Mouse (Mus musculus): ENCODE results near the gene Prpf40b. TPM values are rescaled to one million over a fixed set of nuclear protein-coding genes. Genes with fewer than 3 reads are reported as not detected.

Prpf40b gene
- polyA plus RNA-seq, 1 experiment from 2014 or later: 37.1 TPM

GRCm38 (mm10) chr15:99259730-99260252 is 35.1 kb upstream of the Prpf40b start:
- ATAC-seq (peak; percentile 83), DNase-seq (ENCODE audit: low spot score) (peak; percentile 93)
- TF ChIP-seq CTCF (IDR thresholded peaks at IDR 0.05) (no peak), EP300 (IDR thresholded peaks at IDR 0.05) (no peak)
- Histone ChIP-seq H3K4me2 (replicated peaks; ENCODE audit: low read depth, low read length) (peak overlapping the region; percentile 47), H3K27ac (ENCODE audit: low read length) (peak overlapping the region; percentile 71), H3K36me3 (ENCODE audit: insufficient read depth, low read length) (no peaks in the 10 kb centered on the region), H3K9me3 (ENCODE audit: low read length) (no peaks in the 10 kb centered on the region), H3K4me1 (ENCODE audit: insufficient read depth, low read depth, low read length) (0 out of 2 replicates have a peak, but pooled peaks cover 4% of the 10 kb centered on the region), H3K9ac (replicated peaks; ENCODE audit: low read depth) (no peak overlapping the region), H3K27me3 (replicated peaks; ENCODE audit: insufficient read depth, low read length) (no peaks in the 10 kb centered on the region), H3K4me3 (ENCODE audit: low read depth, low read length) (no peak overlapping the region)
- 0% methylated on average over 7 of the region's 10 CpGs for WGBS

GRCm38 (mm10) chr15:99262702-99263101 is 32.2 kb upstream of the Prpf40b start:
- H3K36me3 ChIP-seq (ENCODE audit: insufficient read depth, low read length): no peaks in the 10 kb centered on the region
- no peak overlapping the region for H3K4me2 ChIP-seq (replicated peaks; ENCODE audit: low read depth, low read length)
- 54% methylated on average over 10 of the region's 10 CpGs for WGBS
- ATAC-seq (no peak), DNase-seq (ENCODE audit: low spot score) (no peak)
- H3K9me3 ChIP-seq (ENCODE audit: low read length): no peaks in the 10 kb centered on the region
- no peak for TF ChIP-seq CTCF (IDR thresholded peaks at IDR 0.05)
- TF ChIP-seq EP300 (IDR thresholded peaks at IDR 0.05): no peak
- H3K27me3 ChIP-seq (replicated peaks; ENCODE audit: insufficient read depth, low read length): no peaks in the 10 kb centered on the region
- H3K27ac ChIP-seq (ENCODE audit: low read length): no peak overlapping the region
- no peak overlapping the region for H3K4me3 ChIP-seq (ENCODE audit: low read depth, low read length)
- H3K9ac ChIP-seq (replicated peaks; ENCODE audit: low read depth): no peak overlapping the region
- 0 out of 2 replicates have a peak, but pooled peaks cover 4% of the 10 kb centered on the region for H3K4me1 ChIP-seq (ENCODE audit: insufficient read depth, low read depth, low read length)

GRCm38 (mm10) chr15:99264363-99264762 is 30.5 kb upstream of the Prpf40b start:
- H3K9me3 ChIP-seq (ENCODE audit: low read length): no peaks in the 10 kb centered on the region
- 69% methylated on average over 2 of the region's 2 CpGs for WGBS
- no peak overlapping the region for H3K27ac ChIP-seq (ENCODE audit: low read length)
- ATAC-seq: no peak
- H3K4me2 ChIP-seq (replicated peaks; ENCODE audit: low read depth, low read length): no peak overlapping the region
- H3K4me1 ChIP-seq (ENCODE audit: insufficient read depth, low read depth, low read length): 0 out of 2 replicates have a peak, but pooled peaks cover 4% of the 10 kb centered on the region
- H3K4me3 ChIP-seq (ENCODE audit: low read depth, low read length): no peak overlapping the region
- TF ChIP-seq EP300 (IDR thresholded peaks at IDR 0.05) (no peak), CTCF (IDR thresholded peaks at IDR 0.05) (no peak)
- DNase-seq (ENCODE audit: low spot score): no peak
- H3K27me3 ChIP-seq (replicated peaks; ENCODE audit: insufficient read depth, low read length): no peaks in the 10 kb centered on the region
- H3K36me3 ChIP-seq (ENCODE audit: insufficient read depth, low read length): no peaks in the 10 kb centered on the region
- H3K9ac ChIP-seq (replicated peaks; ENCODE audit: low read depth): no peak overlapping the region

- no peaks in the 10 kb centered on the region for H3K4me1 ChIP-seq (ENCODE audit: insufficient read depth, low read depth, low read length)
- H3K4me3 ChIP-seq (ENCODE audit: low read depth, low read length): no peak overlapping the region
- 16% methylated on average over 4 of the region's 4 CpGs for WGBS
- H3K36me3 ChIP-seq (ENCODE audit: insufficient read depth, low read length): no peaks in the 10 kb centered on the region
- ATAC-seq: peak; percentile 87
- no peak overlapping the region for H3K4me2 ChIP-seq (replicated peaks; ENCODE audit: low read depth, low read length)
- TF ChIP-seq CTCF (IDR thresholded peaks at IDR 0.05): peak; percentile 88
- TF ChIP-seq EP300 (IDR thresholded peaks at IDR 0.05): no peak
- no peak overlapping the region for H3K27ac ChIP-seq (ENCODE audit: low read length)
- H3K9ac ChIP-seq (replicated peaks; ENCODE audit: low read depth): no peak overlapping the region
- H3K9me3 ChIP-seq (ENCODE audit: low read length): no peaks in the 10 kb centered on the region
- H3K27me3 ChIP-seq (replicated peaks; ENCODE audit: insufficient read depth, low read length): no peaks in the 10 kb centered on the region
- DNase-seq (ENCODE audit: low spot score): peak; percentile 94
Measured at GRCm38 (mm10) chr15:99265679-99266078, 29.2 kb upstream of the Prpf40b start.

GRCm38 (mm10) chr15:99276095-99276494 is 18.8 kb upstream of the Prpf40b start:
- no peaks in the 10 kb centered on the region for H3K36me3 ChIP-seq (ENCODE audit: insufficient read depth, low read length)
- H3K27ac ChIP-seq (ENCODE audit: low read length): no peak overlapping the region
- no peaks in the 10 kb centered on the region for H3K27me3 ChIP-seq (replicated peaks; ENCODE audit: insufficient read depth, low read length)
- DNase-seq (ENCODE audit: low spot score): no peak
- no peak for ATAC-seq
- WGBS: 76% methylated on average over 8 of the region's 8 CpGs
- H3K4me3 ChIP-seq (ENCODE audit: low read depth, low read length): no peak overlapping the region
- no peaks in the 10 kb centered on the region for H3K9me3 ChIP-seq (ENCODE audit: low read length)
- TF ChIP-seq CTCF (IDR thresholded peaks at IDR 0.05) (no peak), EP300 (IDR thresholded peaks at IDR 0.05) (no peak)
- no peak overlapping the region for H3K9ac ChIP-seq (replicated peaks; ENCODE audit: low read depth)
- no peak overlapping the region for H3K4me2 ChIP-seq (replicated peaks; ENCODE audit: low read depth, low read length)
- H3K4me1 ChIP-seq (ENCODE audit: insufficient read depth, low read depth, low read length): no peaks in the 10 kb centered on the region

- 52% methylated on average over 7 of the region's 7 CpGs for WGBS
- H3K4me1 ChIP-seq (ENCODE audit: insufficient read depth, low read depth, low read length): no peaks in the 10 kb centered on the region
- ATAC-seq (no peak), DNase-seq (ENCODE audit: low spot score) (no peak)
- no peak overlapping the region for H3K9ac ChIP-seq (replicated peaks; ENCODE audit: low read depth)
- H3K9me3 ChIP-seq (ENCODE audit: low read length): no peaks in the 10 kb centered on the region
- no peak overlapping the region for H3K27ac ChIP-seq (ENCODE audit: low read length)
- no peaks in the 10 kb centered on the region for H3K27me3 ChIP-seq (replicated peaks; ENCODE audit: insufficient read depth, low read length)
- no peaks in the 10 kb centered on the region for H3K36me3 ChIP-seq (ENCODE audit: insufficient read depth, low read length)
- H3K4me2 ChIP-seq (replicated peaks; ENCODE audit: low read depth, low read length): no peak overlapping the region
- no peak for TF ChIP-seq EP300 (IDR thresholded peaks at IDR 0.05)
- TF ChIP-seq CTCF (IDR thresholded peaks at IDR 0.05): no peak
- H3K4me3 ChIP-seq (ENCODE audit: low read depth, low read length): no peak overlapping the region
Measured at GRCm38 (mm10) chr15:99278271-99278670, 16.6 kb upstream of the Prpf40b start.

- 66% methylated on average over 10 of the region's 10 CpGs for WGBS
- TF ChIP-seq CTCF (IDR thresholded peaks at IDR 0.05): peak; percentile 63
- no peak for TF ChIP-seq EP300 (IDR thresholded peaks at IDR 0.05)
- ATAC-seq: no peak
- Histone ChIP-seq H3K9me3 (ENCODE audit: low read length) (no peaks in the 10 kb centered on the region), H3K4me2 (replicated peaks; ENCODE audit: low read depth, low read length) (no peak overlapping the region), H3K9ac (replicated peaks; ENCODE audit: low read depth) (no peak overlapping the region), H3K27ac (ENCODE audit: low read length) (no peak overlapping the region), H3K27me3 (replicated peaks; ENCODE audit: insufficient read depth, low read length) (no peaks in the 10 kb centered on the region), H3K4me1 (ENCODE audit: insufficient read depth, low read depth, low read length) (no peaks in the 10 kb centered on the region), H3K4me3 (ENCODE audit: low read depth, low read length) (no peak overlapping the region), H3K36me3 (ENCODE audit: insufficient read depth, low read length) (no peaks in the 10 kb centered on the region)
- no peak for DNase-seq (ENCODE audit: low spot score)
Measured at GRCm38 (mm10) chr15:99283456-99283855, 11.4 kb upstream of the Prpf40b start.
